Mouse (Mus musculus) myocyte (in vitro differentiated cells): ENCODE results near the gene Lrrc55. TPM values are rescaled to one million over a fixed set of nuclear protein-coding genes. Genes with fewer than 3 reads are reported as not detected.
"Not testable (repeated sequence)": the region's sequence is repeated elsewhere in the genome, so short reads cannot be mapped to it uniquely, and the experiment has no call there.

Experiments
- H3K27me3 ChIP-seq: one replicate; pipeline ENCODE4 v1.6.1; 2011; ENCODE audit not compliant: control insufficient read depth, insufficient read depth, insufficient read length
- H3K36me3 ChIP-seq: one replicate; pipeline ENCODE4 v1.6.1; 2011; ENCODE audit not compliant: control insufficient read depth, insufficient read depth
- H3K4me2 ChIP-seq: one replicate; pipeline ENCODE4 v1.6.1; 2011; ENCODE audit warnings: low read depth, control low read depth
- H3K4me3 ChIP-seq: one replicate; pipeline ENCODE4 v1.5.1; 2011; ENCODE audit warnings: mild to moderate bottlenecking, control low read depth, moderate library complexity
- H3K79me2 ChIP-seq: one replicate; pipeline ENCODE4 v1.6.1; 2011; ENCODE audit not compliant: control insufficient read depth, insufficient read depth
- H3ac ChIP-seq: one replicate; pipeline ENCODE4 v1.6.1; 2011; ENCODE audit not compliant: control insufficient read depth, insufficient read length
- CEBPB ChIP-seq: IDR thresholded peaks from 2 replicates; pipeline ENCODE4 v1.6.1; 2011; ENCODE audit warnings: mild to moderate bottlenecking, moderate library complexity; ENCODE audit not compliant: poor library complexity, insufficient read depth, severe bottlenecking
- E2F4 ChIP-seq: IDR thresholded peaks from one replicate; pipeline ENCODE4 v1.6.1; 2011; ENCODE audit warnings: mild to moderate bottlenecking, control low read depth, moderate library complexity; ENCODE audit not compliant: insufficient read depth
- MAX ChIP-seq: IDR thresholded peaks from one replicate; pipeline ENCODE4 v1.6.1; 2011; ENCODE audit warnings: low read depth, mild to moderate bottlenecking, control low read depth
- MYOD1 ChIP-seq, 3 experiments: IDR thresholded peaks; one replicate each; pipeline ENCODE4 v1.6.1; 2011; ENCODE audit warnings: control low read depth in 2 of 3, low read depth in 2 of 3, mild to moderate bottlenecking in 2 of 3, moderate library complexity in 1 of 3; ENCODE audit not compliant: insufficient read length in 2 of 3, control insufficient read depth in 1 of 3
- MYOG ChIP-seq, 3 experiments: IDR thresholded peaks; one replicate each; pipeline ENCODE4 v1.6.1; 2011; ENCODE audit warnings: control low read depth in 2 of 3, low read depth in 2 of 3, mild to moderate bottlenecking in 2 of 3; ENCODE audit not compliant: insufficient read length in 2 of 3, control insufficient read depth in 1 of 3, insufficient read depth in 1 of 3
- POLR2A ChIP-seq: IDR thresholded peaks from one replicate; pipeline ENCODE4 v1.6.1; 2011; ENCODE audit warnings: low read depth, mild to moderate bottlenecking, control low read depth, moderate library complexity; ENCODE audit not compliant: insufficient read length
- POLR2AphosphoS2 ChIP-seq: IDR thresholded peaks from one replicate; pipeline ENCODE4 v1.6.1; 2011; ENCODE audit warnings: low read depth, control low read depth; ENCODE audit not compliant: insufficient read length
- REST ChIP-seq: IDR thresholded peaks from one replicate; pipeline ENCODE4 v1.6.1; 2011; ENCODE audit warnings: mild to moderate bottlenecking, control low read depth, moderate library complexity; ENCODE audit not compliant: insufficient read depth, insufficient read length
- SRF ChIP-seq: IDR thresholded peaks from one replicate; pipeline ENCODE4 v1.6.1; 2011; ENCODE audit warnings: low read depth; ENCODE audit not compliant: control insufficient read depth, insufficient read length
- TCF12 ChIP-seq: IDR thresholded peaks from one replicate; pipeline ENCODE4 v1.6.1; 2011; ENCODE audit warnings: mild to moderate bottlenecking, control low read depth; ENCODE audit not compliant: poor library complexity, insufficient read depth, severe bottlenecking
- TCF3 ChIP-seq: IDR thresholded peaks from one replicate; pipeline ENCODE4 v1.6.1; 2011; ENCODE audit warnings: low read depth, control low read depth; ENCODE audit not compliant: insufficient read length
- USF1 ChIP-seq: IDR thresholded peaks from one replicate; pipeline ENCODE4 v1.6.1; 2011; ENCODE audit warnings: low read depth, mild to moderate bottlenecking, control low read depth, moderate library complexity
- polyA plus RNA-seq: library from polyadenylated mRNA; unstranded; fragments of >200 nt; fragmentation: generic; extraction: Trizol; gene quantifications from one replicate; pipeline ENCODE4 v1.2.1, GENCODE M21; 2012; ENCODE audit warnings: missing spikeins

The Lrrc55 gene
- 0.04 TPM for polyA plus RNA-seq

- Histone ChIP-seq H3K4me3 (no peak within 1 kb of the TSS), H3K79me2 (no peaks in the 10 kb centered on the region), H3K27me3 (no peaks in the 10 kb centered on the region), H3ac (no peak within 1 kb of the TSS), H3K36me3 (no peaks in the 10 kb centered on the region), H3K4me2 (no peak within 1 kb of the TSS)
- TF ChIP-seq POLR2A (no peak), TCF12 (no peak), MAX (no peak), MYOG (IDR thresholded peaks at IDR 0.05; ENCODE audit: control insufficient read depth in 1 of 3, insufficient read depth in 1 of 3, insufficient read length in 2 of 3, low read depth in 2 of 3) (no peak), E2F4 (no peak)
Measured at GRCm38 (mm10) chr2:85196901-85197300, at the start of gene Lrrc55. Gene Lrrc55, minus strand, starts transcription at chr2:85197197.

GRCm38 (mm10) chr2:85246506-85247082 lies 49.6 kb upstream of the Lrrc55 start:
- Histone ChIP-seq H3ac (no peak overlapping the region), H3K36me3 (no peaks in the 10 kb centered on the region), H3K79me2 (no peaks in the 10 kb centered on the region), H3K27me3 (no peaks in the 10 kb centered on the region), H3K4me3 (no peak overlapping the region), H3K4me2 (no peak overlapping the region)
- TF ChIP-seq TCF3 (no peak), REST (no peak), SRF (no peak), MAX (no peak)

- Histone ChIP-seq H3K36me3 (no peaks in the 10 kb centered on the region), H3K4me3 (no peak overlapping the region), H3ac (no peak overlapping the region), H3K79me2 (no peaks in the 10 kb centered on the region), H3K27me3 (no peaks in the 10 kb centered on the region), H3K4me2 (no peak overlapping the region)
- TF ChIP-seq SRF (no peak), USF1 (no peak), MAX (no peak), TCF3 (no peak), TCF12 (no peak), POLR2A (no peak), POLR2AphosphoS2 (no peak)
Measured at GRCm38 (mm10) chr2:85245737-85246136, 48.7 kb upstream of the Lrrc55 start.

- no peak overlapping the region for H3K4me2 ChIP-seq
- no peaks in the 10 kb centered on the region for H3K27me3 ChIP-seq
- H3K79me2 ChIP-seq: no peaks in the 10 kb centered on the region
- H3K4me3 ChIP-seq: no peak overlapping the region
- H3K36me3 ChIP-seq: no peaks in the 10 kb centered on the region
- H3ac ChIP-seq: no peak overlapping the region
- TF ChIP-seq POLR2AphosphoS2 (no peak), USF1 (no peak), E2F4 (no peak), MAX (no peak), MYOD1 (IDR thresholded peaks at IDR 0.05; ENCODE audit: control insufficient read depth in 1 of 3, insufficient read length in 2 of 3, low read depth in 2 of 3) (no peak), POLR2A (no peak), TCF3 (no peak), SRF (no peak), REST (no peak), MYOG (IDR thresholded peaks at IDR 0.05; ENCODE audit: control insufficient read depth in 1 of 3, insufficient read depth in 1 of 3, insufficient read length in 2 of 3, low read depth in 2 of 3) (no peak), CEBPB (no peak)
Measured at GRCm38 (mm10) chr2:85238068-85238667, 41.2 kb upstream of the Lrrc55 start.

GRCm38 (mm10) chr2:85237231-85237630 lies 40.2 kb upstream of the Lrrc55 start:
- H3K4me2 ChIP-seq, H3K4me3 ChIP-seq, H3K79me2 ChIP-seq, H3ac ChIP-seq, H3K36me3 ChIP-seq, H3K27me3 ChIP-seq: not testable (repeated sequence)
